Mouse (Mus musculus): Measurements from ENCODE around the gene Kat5.

GRCm38 (mm10) chr19:5648401-5649297, 38.6 kb upstream of the Kat5 start:
- TF ChIP-seq POLR2A (IDR thresholded peaks at IDR 0.05; ENCODE audit: low read depth, low read length) (no peak), CTCF (IDR thresholded peaks at IDR 0.05; ENCODE audit: extremely low read depth, insufficient read length, insufficient replicate concordance, low read depth, low read length) (peak; percentile 18; the same call in 1 of the 2 replicates)

All from small intestine, adult 2 months (tissue).